Mouse (Mus musculus): ENCODE results near the gene Slc25a54. TPM values are rescaled to one million over a fixed set of nuclear protein-coding genes. Genes with fewer than 3 reads are reported as not detected.

Slc25a54 gene
- polyA plus RNA-seq, 1 experiment: not detected

DNA sequence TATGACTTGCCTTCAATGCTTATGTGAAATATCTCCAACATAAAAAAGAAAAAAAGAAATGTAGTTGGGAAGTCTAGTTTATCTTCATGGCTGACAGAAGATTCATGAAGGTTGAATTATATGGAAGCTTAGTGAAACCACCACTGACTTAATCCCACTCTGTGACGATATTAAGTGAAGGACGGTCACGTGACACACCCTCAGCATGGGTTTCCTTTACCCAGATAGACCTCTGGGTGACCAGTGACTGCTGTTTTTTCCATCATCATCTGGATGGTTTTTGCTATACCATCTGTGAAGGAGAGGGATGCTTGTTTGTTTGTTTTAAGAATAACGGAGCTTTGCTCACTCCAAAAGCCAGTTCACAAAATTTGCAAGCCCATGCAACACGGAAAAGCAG lies 39.3 kb downstream of the Slc25a54 start:
- H3K27me3 ChIP-seq (ENCODE audit: control insufficient read depth, insufficient read depth, low read length, poor library complexity, severe bottlenecking): no peaks in the 10 kb centered on the region
- H3K9ac ChIP-seq (ENCODE audit: low read depth, poor library complexity, severe bottlenecking): no peak overlapping the region
- H3K9me3 ChIP-seq (replicated peaks; ENCODE audit: control insufficient read depth, insufficient read depth, low read length, poor library complexity, severe bottlenecking): no peaks in the 10 kb centered on the region
- no peak for TF ChIP-seq POLR2A (IDR thresholded peaks at IDR 0.05; ENCODE audit: insufficient read depth, low read length)
- TF ChIP-seq EP300 (IDR thresholded peaks at IDR 0.05; ENCODE audit: insufficient read depth, low read depth, low read length): no peak
- no peak for TF ChIP-seq CTCF (IDR thresholded peaks at IDR 0.05; ENCODE audit: low read depth, low read length)
- H3K27ac ChIP-seq (ENCODE audit: insufficient read depth, low read length): no peak overlapping the region
- no peaks in the 10 kb centered on the region for H3K4me1 ChIP-seq (ENCODE audit: control insufficient read depth, insufficient read depth, low read length)
- no peaks in the 10 kb centered on the region for H3K36me3 ChIP-seq (ENCODE audit: control insufficient read depth, insufficient read depth, low read length, poor library complexity, severe bottlenecking)
- H3K4me3 ChIP-seq (ENCODE audit: low read depth, low read length): no peak overlapping the region

DNA sequence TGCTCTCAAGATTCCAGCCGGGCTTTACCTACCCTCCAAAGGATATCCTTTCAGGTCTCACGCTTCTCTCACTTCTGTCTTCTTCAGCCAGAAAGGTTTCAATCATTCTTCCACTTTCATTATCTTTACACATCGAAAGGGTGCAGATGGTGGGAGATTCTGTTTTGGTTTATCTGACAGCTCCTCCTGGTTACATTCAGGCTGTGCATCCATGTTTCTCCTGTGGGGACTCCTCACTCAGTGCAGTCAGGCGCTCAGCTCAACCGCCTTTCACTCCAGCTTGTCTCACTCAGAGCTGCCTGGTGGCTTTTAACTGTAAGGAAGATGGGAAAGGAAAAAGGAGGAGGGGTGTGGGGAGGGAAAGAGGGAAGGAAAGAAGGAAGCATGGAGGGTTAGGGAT lies 39.7 kb downstream of the Slc25a54 start:
- no peak overlapping the region for H3K9ac ChIP-seq (ENCODE audit: low read depth, poor library complexity, severe bottlenecking)
- no peaks in the 10 kb centered on the region for H3K4me1 ChIP-seq (ENCODE audit: control insufficient read depth, insufficient read depth, low read length)

DNA sequence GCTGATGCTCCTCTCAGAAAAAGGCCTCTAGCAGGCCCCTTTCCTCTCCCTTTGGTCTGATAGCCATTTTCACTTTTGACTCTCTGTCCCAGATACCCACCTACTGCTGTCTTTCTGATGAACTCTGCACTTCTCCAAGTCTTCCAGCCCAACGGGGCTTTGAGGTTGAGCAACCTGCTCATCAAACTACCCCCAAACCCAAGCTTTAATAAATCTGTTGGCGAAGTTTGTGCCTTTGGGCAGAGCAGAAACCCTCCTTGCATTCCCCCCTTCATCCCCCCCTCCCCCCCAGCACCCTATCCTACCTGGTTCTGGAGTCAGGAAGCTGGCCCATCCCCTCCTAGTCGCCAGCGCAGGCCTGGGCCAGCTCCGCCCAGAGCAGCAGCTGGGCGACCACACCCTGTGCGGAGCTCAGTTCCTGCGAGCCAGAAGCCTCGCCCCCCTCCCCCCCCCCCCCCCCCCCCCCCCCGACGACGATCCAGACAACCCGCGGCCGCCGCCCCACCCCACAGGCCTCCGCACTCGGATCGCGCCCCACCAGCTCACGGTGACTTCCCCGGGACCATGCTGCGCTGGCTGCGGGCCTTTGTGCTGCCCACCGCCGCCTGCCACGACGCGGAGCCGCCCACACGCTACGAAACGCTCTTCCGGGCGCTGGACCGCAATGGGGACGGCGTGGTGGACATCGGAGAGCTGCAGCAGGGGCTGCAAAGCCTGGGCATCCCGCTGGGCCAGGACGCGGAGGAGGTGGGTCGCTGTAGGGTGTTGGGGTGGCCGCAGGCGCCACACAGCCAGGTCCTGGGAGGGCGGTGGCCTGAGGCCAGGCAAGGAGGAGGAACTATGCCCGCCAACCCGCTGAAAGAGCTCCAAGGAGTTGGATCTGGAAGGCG lies 42.6 kb downstream of the Slc25a54 start, which contains the start of gene Slc25a24:
Gene Slc25a24 (plus strand): TSS at position 509 of the 890 bp plus-strand sequence.
- no peak for TF ChIP-seq CTCF (IDR thresholded peaks at IDR 0.05; ENCODE audit: low read depth, low read length)
- no peak for TF ChIP-seq EP300 (IDR thresholded peaks at IDR 0.05; ENCODE audit: insufficient read depth, low read depth, low read length)
- TF ChIP-seq POLR2A (IDR thresholded peaks at IDR 0.05; ENCODE audit: insufficient read depth, low read length): no peak
- H3K9me3 ChIP-seq (replicated peaks; ENCODE audit: control insufficient read depth, insufficient read depth, low read length, poor library complexity, severe bottlenecking): no peaks in the 10 kb centered on the region
- peak within 1 kb of the TSS; percentile 46 for H3K9ac ChIP-seq (ENCODE audit: low read depth, poor library complexity, severe bottlenecking)
- no peak within 1 kb of the TSS for H3K27ac ChIP-seq (ENCODE audit: insufficient read depth, low read length)
- H3K4me3 ChIP-seq (ENCODE audit: low read depth, low read length): peak within 1 kb of the TSS; percentile 75
- H3K27me3 ChIP-seq (ENCODE audit: control insufficient read depth, insufficient read depth, low read length, poor library complexity, severe bottlenecking): no peaks in the 10 kb centered on the region
- H3K36me3 ChIP-seq (ENCODE audit: control insufficient read depth, insufficient read depth, low read length, poor library complexity, severe bottlenecking): no peaks in the 10 kb centered on the region
- H3K4me1 ChIP-seq (ENCODE audit: control insufficient read depth, insufficient read depth, low read length): no peaks in the 10 kb centered on the region

More for the DNA sequence above, 39.7 kb downstream of the Slc25a54 start:
- no peaks in the 10 kb centered on the region for H3K27me3 ChIP-seq (ENCODE audit: control insufficient read depth, insufficient read depth, low read length, poor library complexity, severe bottlenecking)
- H3K27ac ChIP-seq (ENCODE audit: insufficient read depth, low read length): no peak overlapping the region
- H3K36me3 ChIP-seq (ENCODE audit: control insufficient read depth, insufficient read depth, low read length, poor library complexity, severe bottlenecking): no peaks in the 10 kb centered on the region
- no peak overlapping the region for H3K4me3 ChIP-seq (ENCODE audit: low read depth, low read length)
- TF ChIP-seq POLR2A (IDR thresholded peaks at IDR 0.05; ENCODE audit: insufficient read depth, low read length) (no peak), EP300 (IDR thresholded peaks at IDR 0.05; ENCODE audit: insufficient read depth, low read depth, low read length) (no peak), CTCF (IDR thresholded peaks at IDR 0.05; ENCODE audit: low read depth, low read length) (no peak)
- H3K9me3 ChIP-seq (replicated peaks; ENCODE audit: control insufficient read depth, insufficient read depth, low read length, poor library complexity, severe bottlenecking): no peaks in the 10 kb centered on the region

DNA sequence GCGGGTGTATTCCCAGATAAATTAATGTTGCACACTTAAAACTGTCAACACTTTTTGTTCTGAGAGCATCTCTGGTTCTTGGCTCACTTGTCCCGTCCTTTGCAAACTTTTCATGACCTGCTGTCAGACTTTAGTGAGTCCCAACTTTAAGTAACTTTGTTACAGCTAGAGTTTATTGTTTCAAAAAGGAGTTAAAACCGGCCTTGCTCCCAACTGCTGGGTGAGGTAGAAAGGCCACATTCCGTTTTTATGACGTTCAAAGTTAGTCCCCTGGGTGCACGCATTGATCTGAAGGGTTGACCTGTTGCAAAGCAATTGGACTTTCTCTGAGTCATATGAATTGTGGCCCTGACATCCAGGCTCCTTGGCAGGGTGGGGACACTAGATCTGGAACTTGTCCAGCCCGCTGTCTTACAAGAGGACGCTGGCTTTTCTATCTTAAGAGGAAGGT lies 43.3 kb downstream of the Slc25a54 start:
- no peaks in the 10 kb centered on the region for H3K36me3 ChIP-seq (ENCODE audit: control insufficient read depth, insufficient read depth, low read length, poor library complexity, severe bottlenecking)
- no peak overlapping the region for H3K27ac ChIP-seq (ENCODE audit: insufficient read depth, low read length)
- peak overlapping the region; percentile 75 for H3K4me3 ChIP-seq (ENCODE audit: low read depth, low read length)
- TF ChIP-seq EP300 (IDR thresholded peaks at IDR 0.05; ENCODE audit: insufficient read depth, low read depth, low read length) (no peak), CTCF (IDR thresholded peaks at IDR 0.05; ENCODE audit: low read depth, low read length) (no peak), POLR2A (IDR thresholded peaks at IDR 0.05; ENCODE audit: insufficient read depth, low read length) (no peak)
- no peaks in the 10 kb centered on the region for H3K9me3 ChIP-seq (replicated peaks; ENCODE audit: control insufficient read depth, insufficient read depth, low read length, poor library complexity, severe bottlenecking)
- no peaks in the 10 kb centered on the region for H3K4me1 ChIP-seq (ENCODE audit: control insufficient read depth, insufficient read depth, low read length)
- no peaks in the 10 kb centered on the region for H3K27me3 ChIP-seq (ENCODE audit: control insufficient read depth, insufficient read depth, low read length, poor library complexity, severe bottlenecking)
- H3K9ac ChIP-seq (ENCODE audit: low read depth, poor library complexity, severe bottlenecking): peak overlapping the region; percentile 46

DNA sequence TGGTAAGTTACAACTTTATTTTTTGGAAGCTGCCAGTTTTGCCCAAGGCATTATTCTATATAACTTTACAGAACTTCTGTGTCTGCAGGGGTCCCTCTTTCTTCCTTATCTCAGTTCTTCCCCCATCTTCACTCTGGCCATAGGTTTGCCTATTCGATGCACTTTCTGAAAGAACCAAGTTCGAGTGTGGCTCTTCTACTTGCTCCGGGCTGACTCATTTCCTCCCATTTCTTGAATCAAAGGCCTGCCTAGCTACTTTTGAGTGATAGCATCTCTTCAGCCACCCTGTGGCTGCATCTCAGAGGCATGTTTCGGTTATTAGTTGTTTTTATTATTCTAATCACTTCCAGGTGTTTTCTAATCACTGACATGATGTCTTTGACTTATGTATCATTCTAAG lies 43.8 kb downstream of the Slc25a54 start:
- no peaks in the 10 kb centered on the region for H3K36me3 ChIP-seq (ENCODE audit: control insufficient read depth, insufficient read depth, low read length, poor library complexity, severe bottlenecking)
- H3K27me3 ChIP-seq (ENCODE audit: control insufficient read depth, insufficient read depth, low read length, poor library complexity, severe bottlenecking): no peaks in the 10 kb centered on the region
- H3K9ac ChIP-seq (ENCODE audit: low read depth, poor library complexity, severe bottlenecking): no peak overlapping the region
- no peaks in the 10 kb centered on the region for H3K4me1 ChIP-seq (ENCODE audit: control insufficient read depth, insufficient read depth, low read length)
- H3K27ac ChIP-seq (ENCODE audit: insufficient read depth, low read length): no peak overlapping the region
- no peak overlapping the region for H3K4me3 ChIP-seq (ENCODE audit: low read depth, low read length)
- H3K9me3 ChIP-seq (replicated peaks; ENCODE audit: control insufficient read depth, insufficient read depth, low read length, poor library complexity, severe bottlenecking): no peaks in the 10 kb centered on the region
- no peak for TF ChIP-seq POLR2A (IDR thresholded peaks at IDR 0.05; ENCODE audit: insufficient read depth, low read length)
- TF ChIP-seq CTCF (IDR thresholded peaks at IDR 0.05; ENCODE audit: low read depth, low read length): no peak
- no peak for TF ChIP-seq EP300 (IDR thresholded peaks at IDR 0.05; ENCODE audit: insufficient read depth, low read depth, low read length)

DNA sequence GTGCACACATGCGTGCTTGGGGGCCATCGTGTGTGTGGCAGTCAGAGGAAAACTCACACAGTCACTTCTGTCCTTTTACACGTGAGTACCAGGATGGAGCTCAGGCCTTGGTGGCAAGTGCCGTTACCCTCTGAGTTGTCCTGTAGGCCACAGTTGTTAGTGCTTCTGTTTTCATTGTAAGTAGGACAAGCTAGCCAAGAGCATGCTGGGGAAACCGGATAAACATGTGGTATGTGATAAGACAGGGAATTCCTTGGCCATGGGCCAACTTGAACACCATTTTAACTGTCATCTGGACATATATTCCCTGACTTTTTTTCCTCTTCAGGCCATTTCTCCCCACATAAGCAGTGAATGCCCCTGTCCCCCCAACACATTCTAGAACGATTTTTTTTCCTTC lies 45.3 kb downstream of the Slc25a54 start:
- Histone ChIP-seq H3K4me1 (ENCODE audit: control insufficient read depth, insufficient read depth, low read length) (no peaks in the 10 kb centered on the region), H3K36me3 (ENCODE audit: control insufficient read depth, insufficient read depth, low read length, poor library complexity, severe bottlenecking) (no peaks in the 10 kb centered on the region), H3K9ac (ENCODE audit: low read depth, poor library complexity, severe bottlenecking) (no peak overlapping the region), H3K27me3 (ENCODE audit: control insufficient read depth, insufficient read depth, low read length, poor library complexity, severe bottlenecking) (no peaks in the 10 kb centered on the region), H3K9me3 (replicated peaks; ENCODE audit: control insufficient read depth, insufficient read depth, low read length, poor library complexity, severe bottlenecking) (no peaks in the 10 kb centered on the region), H3K4me3 (ENCODE audit: low read depth, low read length) (no peak overlapping the region), H3K27ac (ENCODE audit: insufficient read depth, low read length) (no peak overlapping the region)
- TF ChIP-seq EP300 (IDR thresholded peaks at IDR 0.05; ENCODE audit: insufficient read depth, low read depth, low read length): no peak
- no peak for TF ChIP-seq POLR2A (IDR thresholded peaks at IDR 0.05; ENCODE audit: insufficient read depth, low read length)
- no peak for TF ChIP-seq CTCF (IDR thresholded peaks at IDR 0.05; ENCODE audit: low read depth, low read length)
